Mouse (Mus musculus): ENCODE measurements at regions not wholly inside any gene's neighbourhood (a gene's known extent, or its start where the extent isn't known, plus 50 kb on each side); places are given as distances from the start of the nearest gene placed in this dataset.
A peak's percentile ranks its signal among the peaks of the same experiment; 100 is the strongest.

GRCm38 (mm10) chr10:122614720-122615119, 63.8 kb upstream of the Ppm1h start:
- ATAC-seq (replicated peaks in 1 of 2; ENCODE audit: insufficient read depth in 1 of 2, low FRiP score in 2 of 2, low TSS enrichment in 1 of 2, low read depth in 1 of 2, poor library complexity in 2 of 2, severe bottlenecking in 2 of 2): peak; percentile 54 to 67; a peak in 3 of 4 replicates

GRCm38 (mm10) chr10:122615658-122616057, 62.9 kb upstream of the Ppm1h start:
- ATAC-seq (replicated peaks in 1 of 2; ENCODE audit: insufficient read depth in 1 of 2, low FRiP score in 2 of 2, low TSS enrichment in 1 of 2, low read depth in 1 of 2, poor library complexity in 2 of 2, severe bottlenecking in 2 of 2): peak in 1 of 2 experiments; percentile 55; a peak in 1 of 4 replicates

GRCm38 (mm10) chr10:122616385-122616784, 62.2 kb upstream of the Ppm1h start:
- ATAC-seq (replicated peaks in 1 of 2; ENCODE audit: insufficient read depth in 1 of 2, low FRiP score in 2 of 2, low TSS enrichment in 1 of 2, low read depth in 1 of 2, poor library complexity in 2 of 2, severe bottlenecking in 2 of 2): no peak

- ATAC-seq (replicated peaks in 1 of 2; ENCODE audit: insufficient read depth in 1 of 2, low FRiP score in 2 of 2, low TSS enrichment in 1 of 2, low read depth in 1 of 2, poor library complexity in 2 of 2, severe bottlenecking in 2 of 2): no peak
These were observed 59.7 kb upstream of the Ppm1h start for GRCm38 (mm10) chr10:122618854-122619253.

GRCm38 (mm10) chr10:122619406-122620116, 59.0 kb upstream of the Ppm1h start:
- no peak for ATAC-seq (replicated peaks in 1 of 2; ENCODE audit: insufficient read depth in 1 of 2, low FRiP score in 2 of 2, low TSS enrichment in 1 of 2, low read depth in 1 of 2, poor library complexity in 2 of 2, severe bottlenecking in 2 of 2)

All from hematopoietic stem cell, adult 5-6 weeks (primary cell).